Mouse (Mus musculus): ENCODE data around the gene Nup107. TPM values are rescaled to one million over a fixed set of nuclear protein-coding genes. Genes with fewer than 3 reads are reported as not detected.

The Nup107 gene
- polyA plus RNA-seq, 1 experiment from 2014 or later: 82.8 TPM

- no peaks in the 10 kb centered on the region for H3K27me3 ChIP-seq (ENCODE audit: control insufficient read depth, insufficient read depth, low read length)
- no peaks in the 10 kb centered on the region for H3K36me3 ChIP-seq (ENCODE audit: control insufficient read depth, insufficient read depth, low read length)
- H3K4me2 ChIP-seq (replicated peaks; ENCODE audit: low read depth, low read length): no peak overlapping the region
- H3K4me1 ChIP-seq (replicated peaks; ENCODE audit: control insufficient read depth, insufficient read depth, low read length): 0 out of 2 replicates have a peak, but pooled peaks cover 3% of the 10 kb centered on the region
- ATAC-seq (ENCODE audit: low FRiP score): no peak
- no peaks in the 10 kb centered on the region for H3K9me3 ChIP-seq (ENCODE audit: control insufficient read depth, low read length)
- no peak overlapping the region for H3K4me3 ChIP-seq (ENCODE audit: low read depth, low read length)
- no peak overlapping the region for H3K27ac ChIP-seq (ENCODE audit: low read depth, low read length)
- no peak overlapping the region for H3K9ac ChIP-seq (ENCODE audit: low read depth, low read length)
- no peak for DNase-seq (ENCODE audit: low spot score)
- 91% methylated on average over 9 of the region's 9 CpGs for WGBS
These were observed 79.6 kb downstream of the Nup107 start for GRCm38 (mm10) chr10:117712871-117713270.

GRCm38 (mm10) chr10:117712191-117712754 lies 80.2 kb downstream of the Nup107 start:
- Histone ChIP-seq H3K9me3 (ENCODE audit: control insufficient read depth, low read length) (no peaks in the 10 kb centered on the region), H3K27me3 (ENCODE audit: control insufficient read depth, insufficient read depth, low read length) (no peaks in the 10 kb centered on the region), H3K4me1 (replicated peaks; ENCODE audit: control insufficient read depth, insufficient read depth, low read length) (0 out of 2 replicates have a peak, but pooled peaks cover 3% of the 10 kb centered on the region), H3K4me2 (replicated peaks; ENCODE audit: low read depth, low read length) (no peak overlapping the region), H3K27ac (ENCODE audit: low read depth, low read length) (no peak overlapping the region), H3K4me3 (ENCODE audit: low read depth, low read length) (no peak overlapping the region), H3K36me3 (ENCODE audit: control insufficient read depth, insufficient read depth, low read length) (no peaks in the 10 kb centered on the region), H3K9ac (ENCODE audit: low read depth, low read length) (no peak overlapping the region)
- WGBS: 87% methylated on average over 9 of the region's 9 CpGs
- DNase-seq (ENCODE audit: low spot score) (no peak), ATAC-seq (ENCODE audit: low FRiP score) (no peak)

GRCm38 (mm10) chr10:117711408-117711807 lies 81.1 kb downstream of the Nup107 start:
- H3K4me2 ChIP-seq (replicated peaks; ENCODE audit: low read depth, low read length): peak overlapping the region; percentile 55

GRCm38 (mm10) chr10:117710604-117711141 lies 81.8 kb downstream of the Nup107 start, which contains the start of gene Mdm2:
Gene Mdm2 (minus strand): TSS chr10:117710758.
- 0 out of 2 replicates have a peak, but pooled peaks cover 6% of the 10 kb centered on the region for H3K4me1 ChIP-seq (replicated peaks; ENCODE audit: control insufficient read depth, insufficient read depth, low read length)
- peak within 1 kb of the TSS; percentile 72 for H3K4me2 ChIP-seq (replicated peaks; ENCODE audit: low read depth, low read length)
- peak within 1 kb of the TSS; percentile 99 for H3K9ac ChIP-seq (ENCODE audit: low read depth, low read length)
- 1% methylated on average over 52 of the region's 52 CpGs for WGBS
- peak; percentile 99 for DNase-seq (ENCODE audit: low spot score)
- H3K9me3 ChIP-seq (ENCODE audit: control insufficient read depth, low read length): no peaks in the 10 kb centered on the region
- H3K36me3 ChIP-seq (ENCODE audit: control insufficient read depth, insufficient read depth, low read length): no peaks in the 10 kb centered on the region
- peak within 1 kb of the TSS; percentile 98 for H3K27ac ChIP-seq (ENCODE audit: low read depth, low read length)
- peak; percentile 94 for ATAC-seq (ENCODE audit: low FRiP score)
- peak within 1 kb of the TSS; percentile 89 for H3K4me3 ChIP-seq (ENCODE audit: low read depth, low read length)
- no peaks in the 10 kb centered on the region for H3K27me3 ChIP-seq (ENCODE audit: control insufficient read depth, insufficient read depth, low read length)

More at GRCm38 (mm10) chr10:117711408-117711807, 81.1 kb downstream of the Nup107 start:
- H3K27ac ChIP-seq (ENCODE audit: low read depth, low read length): no peak overlapping the region
- DNase-seq (ENCODE audit: low spot score) (no peak), ATAC-seq (ENCODE audit: low FRiP score) (no peak)
- 0 out of 2 replicates have a peak, but pooled peaks cover 6% of the 10 kb centered on the region for H3K4me1 ChIP-seq (replicated peaks; ENCODE audit: control insufficient read depth, insufficient read depth, low read length)
- no peaks in the 10 kb centered on the region for H3K9me3 ChIP-seq (ENCODE audit: control insufficient read depth, low read length)
- peak overlapping the region; percentile 99 for H3K9ac ChIP-seq (ENCODE audit: low read depth, low read length)
- WGBS: 70% methylated on average over 5 of the region's 5 CpGs
- no peaks in the 10 kb centered on the region for H3K36me3 ChIP-seq (ENCODE audit: control insufficient read depth, insufficient read depth, low read length)
- no peaks in the 10 kb centered on the region for H3K27me3 ChIP-seq (ENCODE audit: control insufficient read depth, insufficient read depth, low read length)
- peak overlapping the region; percentile 89; the same call in 1 of the 2 replicates for H3K4me3 ChIP-seq (ENCODE audit: low read depth, low read length)

- Histone ChIP-seq H3K9ac (ENCODE audit: low read depth, low read length) (peak overlapping the region; percentile 99), H3K9me3 (ENCODE audit: control insufficient read depth, low read length) (no peaks in the 10 kb centered on the region), H3K27ac (ENCODE audit: low read depth, low read length) (peak overlapping the region; percentile 98), H3K4me2 (replicated peaks; ENCODE audit: low read depth, low read length) (peak overlapping the region; percentile 72), H3K36me3 (ENCODE audit: control insufficient read depth, insufficient read depth, low read length) (no peaks in the 10 kb centered on the region; the same call in 1 of the 2 replicates), H3K4me1 (replicated peaks; ENCODE audit: control insufficient read depth, insufficient read depth, low read length) (0 out of 2 replicates have a peak, but pooled peaks cover 6% of the 10 kb centered on the region), H3K4me3 (ENCODE audit: low read depth, low read length) (peak overlapping the region; percentile 89), H3K27me3 (ENCODE audit: control insufficient read depth, insufficient read depth, low read length) (no peaks in the 10 kb centered on the region)
- ATAC-seq (ENCODE audit: low FRiP score) (peak; percentile 84), DNase-seq (ENCODE audit: low spot score) (peak; percentile 91)
- WGBS: under 1% methylated on average over 42 of the region's 71 CpGs
These were observed 82.4 kb downstream of the Nup107 start for GRCm38 (mm10) chr10:117709930-117710603.

GRCm38 (mm10) chr10:117709326-117709830 lies 83.1 kb downstream of the Nup107 start:
- 0 out of 2 replicates have a peak, but pooled peaks cover 6% of the 10 kb centered on the region for H3K4me1 ChIP-seq (replicated peaks; ENCODE audit: control insufficient read depth, insufficient read depth, low read length)
- DNase-seq (ENCODE audit: low spot score) (no peak), ATAC-seq (ENCODE audit: low FRiP score) (no peak)
- no peaks in the 10 kb centered on the region for H3K9me3 ChIP-seq (ENCODE audit: control insufficient read depth, low read length)
- peaks cover 2% of the 10 kb centered on the region; the same call in 1 of the 2 replicates for H3K36me3 ChIP-seq (ENCODE audit: control insufficient read depth, insufficient read depth, low read length)
- 56% methylated on average over 12 of the region's 12 CpGs for WGBS
- H3K4me2 ChIP-seq (replicated peaks; ENCODE audit: low read depth, low read length): peak overlapping the region; percentile 72
- H3K27me3 ChIP-seq (ENCODE audit: control insufficient read depth, insufficient read depth, low read length): no peaks in the 10 kb centered on the region
- no peak overlapping the region for H3K27ac ChIP-seq (ENCODE audit: low read depth, low read length)
- H3K4me3 ChIP-seq (ENCODE audit: low read depth, low read length): peak overlapping the region; percentile 89
- peak overlapping the region; percentile 99 for H3K9ac ChIP-seq (ENCODE audit: low read depth, low read length)

- no peak overlapping the region for H3K4me3 ChIP-seq (ENCODE audit: low read depth, low read length)
- ATAC-seq (ENCODE audit: low FRiP score): no peak
- H3K27me3 ChIP-seq (ENCODE audit: control insufficient read depth, insufficient read depth, low read length): no peaks in the 10 kb centered on the region
- DNase-seq (ENCODE audit: low spot score): no peak
- H3K9ac ChIP-seq (ENCODE audit: low read depth, low read length): no peak overlapping the region
- H3K36me3 ChIP-seq (ENCODE audit: control insufficient read depth, insufficient read depth, low read length): peaks cover 2% of the 10 kb centered on the region; the same call in 1 of the 2 replicates
- 92% methylated on average over 9 of the region's 9 CpGs for WGBS
- peak overlapping the region; percentile 72; the same call in 1 of the 2 replicates for H3K4me2 ChIP-seq (replicated peaks; ENCODE audit: low read depth, low read length)
- no peaks in the 10 kb centered on the region for H3K9me3 ChIP-seq (ENCODE audit: control insufficient read depth, low read length)
- no peak overlapping the region for H3K27ac ChIP-seq (ENCODE audit: low read depth, low read length)
- 0 out of 2 replicates have a peak, but pooled peaks cover 6% of the 10 kb centered on the region for H3K4me1 ChIP-seq (replicated peaks; ENCODE audit: control insufficient read depth, insufficient read depth, low read length)
These were observed 83.6 kb downstream of the Nup107 start for GRCm38 (mm10) chr10:117708856-117709255.

GRCm38 (mm10) chr10:117708376-117708775 lies 84.1 kb downstream of the Nup107 start:
- 96% methylated on average over 2 of the region's 2 CpGs for WGBS
- ATAC-seq (ENCODE audit: low FRiP score) (no peak), DNase-seq (ENCODE audit: low spot score) (no peak)
- Histone ChIP-seq H3K9ac (ENCODE audit: low read depth, low read length) (no peak overlapping the region), H3K27ac (ENCODE audit: low read depth, low read length) (no peak overlapping the region), H3K4me3 (ENCODE audit: low read depth, low read length) (no peak overlapping the region), H3K36me3 (ENCODE audit: control insufficient read depth, insufficient read depth, low read length) (peaks cover 2% of the 10 kb centered on the region; the same call in 1 of the 2 replicates), H3K4me2 (replicated peaks; ENCODE audit: low read depth, low read length) (no peak overlapping the region), H3K9me3 (ENCODE audit: control insufficient read depth, low read length) (no peaks in the 10 kb centered on the region), H3K27me3 (ENCODE audit: control insufficient read depth, insufficient read depth, low read length) (no peaks in the 10 kb centered on the region), H3K4me1 (replicated peaks; ENCODE audit: control insufficient read depth, insufficient read depth, low read length) (0 out of 2 replicates have a peak, but pooled peaks cover 6% of the 10 kb centered on the region)
